Mouse (Mus musculus) lung, postnatal 0 days (tissue): Measurements from ENCODE around the gene Rfxank.

ENCODE experiments used
- CTCF ChIP-seq: IDR thresholded peaks from 2 replicates; pipeline ENCODE4 v1.5.1; 2016; ENCODE audit warnings: antibody characterized with exemption, mild to moderate bottlenecking
- EP300 ChIP-seq: IDR thresholded peaks from 2 replicates; pipeline ENCODE4 v1.6.1; 2016; ENCODE audit warnings: antibody characterized with exemption, mild to moderate bottlenecking, control low read depth

DNA sequence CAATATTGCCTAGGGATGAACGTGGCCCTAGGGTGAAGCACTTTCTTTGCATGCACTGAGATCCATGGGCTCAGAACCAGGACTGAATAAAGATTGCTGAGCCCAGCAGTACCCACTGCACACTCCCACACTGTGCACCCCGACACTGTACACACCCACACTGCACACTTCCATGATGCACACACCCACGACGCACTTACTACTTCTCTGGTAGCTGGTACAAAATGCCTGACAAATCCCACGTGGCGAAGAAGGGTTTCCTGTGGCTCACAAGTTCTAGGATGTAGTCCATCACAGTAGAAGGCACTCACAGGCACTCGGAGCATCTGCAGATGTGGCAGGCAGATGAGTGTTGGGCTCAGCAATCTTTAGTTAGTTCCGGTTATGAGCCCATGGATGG lies 14.0 kb downstream of the Rfxank start:
- TF ChIP-seq CTCF (no peak), EP300 (no peak)
